Mouse (Mus musculus) midbrain, embryonic 16.5 days (tissue): ENCODE measurements around the gene Dip2b. TPM values are rescaled to one million over a fixed set of nuclear protein-coding genes. Genes with fewer than 3 reads are reported as not detected.

Experiments used
- ATAC-seq: fragments of 200-750 bp; cut with Nextera tagmentation; 2 replicates; pipeline ENCODE4 v1.8.0; 2017; ENCODE audit warnings: moderate TSS enrichment
- H3K27ac ChIP-seq: fragments of 300-500 bp; sonication (generic); 2 replicates; pipeline ENCODE4 v1.5.1; 2014; ENCODE audit warnings: mild to moderate bottlenecking, low read length, mixed read lengths
- H3K27me3 ChIP-seq: fragments of 300-500 bp; sonication (generic); 2 replicates; pipeline ENCODE4 v1.6.1; 2014; ENCODE audit warnings: low read depth, low read length, mixed read lengths; ENCODE audit not compliant: control insufficient read depth, insufficient read depth
- H3K36me3 ChIP-seq: fragments of 300-500 bp; sonication (generic); 2 replicates; pipeline ENCODE4 v1.6.1; 2014; ENCODE audit warnings: mild to moderate bottlenecking, low read length, moderate library complexity, mixed read lengths; ENCODE audit not compliant: control insufficient read depth, insufficient read depth
- H3K4me1 ChIP-seq: fragments of 300-500 bp; sonication (generic); 2 replicates; pipeline ENCODE4 v1.6.1; 2014; ENCODE audit warnings: mild to moderate bottlenecking, low read length, mixed read lengths; ENCODE audit not compliant: control insufficient read depth, insufficient read depth
- H3K4me2 ChIP-seq: fragments of 300-500 bp; sonication (generic); 2 replicates; pipeline ENCODE4 v1.6.1; 2014; ENCODE audit warnings: mild to moderate bottlenecking, low read length, mixed read lengths
- H3K4me3 ChIP-seq: fragments of 300-500 bp; sonication (generic); 2 replicates; pipeline ENCODE4 v1.5.1; 2014; ENCODE audit warnings: low read depth, mild to moderate bottlenecking, low read length, moderate library complexity, mixed read lengths
- H3K9ac ChIP-seq: fragments of 300-500 bp; sonication (generic); 2 replicates; pipeline ENCODE4 v1.6.1; 2014; ENCODE audit warnings: low read depth, low read length, mixed read lengths
- H3K9me3 ChIP-seq: fragments of 300-500 bp; sonication (generic); replicated peaks from 2 replicates; pipeline ENCODE4 v1.6.1; 2014; ENCODE audit warnings: mild to moderate bottlenecking, low read length, mixed read lengths; ENCODE audit not compliant: control insufficient read depth, poor library complexity, severe bottlenecking
- WGBS: fragments of 180-500 bp; shearing (Covaris S2); extraction: QIAGEN DNeasy Blood & Tissue Kit; methylation state at CpG from one replicate; pipeline ENCODE4 v1.1.7; 2014; 5-methylcytosine and 5-hydroxymethylcytosine counted together
- polyA plus RNA-seq: library from polyadenylated mRNA; unstranded; fragments of >200 nt; fragmentation: Nextera tagmentation; extraction: Ambion mirVana; gene quantifications from 2 replicates; pipeline ENCODE4 v1.2.1, GENCODE M21; 2015

The Dip2b gene
- polyA plus RNA-seq, 1 experiment from 2014 or later: 16.5 TPM

DNA sequence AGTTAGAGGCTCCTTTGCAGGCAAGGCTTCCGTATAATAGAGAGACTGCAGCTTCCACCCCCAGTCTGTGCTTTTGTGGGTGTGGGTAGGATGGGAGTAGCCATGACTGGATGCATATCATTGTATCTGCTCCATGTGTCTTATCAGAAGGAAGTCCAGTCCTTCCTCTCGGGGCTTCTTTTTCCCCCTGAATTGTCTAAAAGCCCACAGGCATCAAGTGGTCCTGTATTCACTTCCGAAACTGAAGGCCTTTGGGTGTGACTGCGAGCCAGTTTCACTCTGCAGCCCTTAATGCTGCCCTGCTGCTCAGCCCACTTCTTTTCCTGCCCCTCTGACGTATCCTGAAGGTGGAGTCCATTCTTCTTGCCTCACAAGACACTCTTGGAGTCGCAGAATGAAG, 86.8 kb downstream of the Dip2b start:
- 85% methylated on average over 6 of the region's 6 CpGs for WGBS
- no peak for ATAC-seq
- Histone ChIP-seq H3K9me3 (no peaks in the 10 kb centered on the region), H3K9ac (no peak overlapping the region), H3K36me3 (no peaks in the 10 kb centered on the region), H3K4me2 (no peak overlapping the region), H3K4me3 (no peak overlapping the region), H3K27me3 (no peaks in the 10 kb centered on the region), H3K4me1 (peaks cover 10% of the 10 kb centered on the region), H3K27ac (no peak overlapping the region)

DNA sequence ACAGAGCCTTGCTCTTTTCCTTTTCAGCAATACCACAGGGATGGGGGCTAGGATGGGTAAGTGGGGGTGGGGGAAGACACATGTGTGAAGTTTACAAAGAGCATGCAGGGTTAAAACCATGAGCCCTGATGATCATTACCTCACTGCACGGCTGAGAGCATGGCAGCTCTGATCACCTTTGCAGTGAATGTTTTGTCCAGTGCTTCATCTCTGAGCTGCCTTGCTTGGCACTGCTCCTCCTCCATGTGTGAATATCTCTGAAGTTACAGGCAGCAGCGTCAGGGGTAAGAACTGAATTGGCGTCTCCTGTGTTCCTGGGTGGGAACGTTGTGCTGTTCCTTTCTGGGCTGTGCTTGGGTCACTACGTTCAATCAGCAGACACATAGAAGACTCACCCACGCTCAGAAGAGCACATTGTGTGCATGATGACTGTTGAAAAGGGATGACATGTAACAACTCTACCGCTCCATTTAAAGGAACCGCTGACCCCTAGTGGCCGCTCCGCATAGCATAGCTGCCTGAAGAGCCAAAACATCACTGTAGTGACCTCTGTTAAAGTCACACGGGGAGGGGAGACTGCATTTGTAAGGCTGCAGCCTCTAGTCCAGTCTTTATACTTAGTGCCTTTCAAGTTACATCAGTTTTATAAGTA, 88.1 kb downstream of the Dip2b start:
- Histone ChIP-seq H3K27ac (peak overlapping the region; percentile 40; the same call in 1 of the 2 replicates), H3K4me3 (no peak overlapping the region), H3K9ac (no peak overlapping the region), H3K9me3 (no peaks in the 10 kb centered on the region), H3K4me2 (peak overlapping the region; percentile 28), H3K4me1 (peaks cover 10% of the 10 kb centered on the region), H3K27me3 (no peaks in the 10 kb centered on the region), H3K36me3 (no peaks in the 10 kb centered on the region)
- WGBS: 8% methylated on average over 11 of the region's 11 CpGs
- ATAC-seq: peak; percentile 81

DNA sequence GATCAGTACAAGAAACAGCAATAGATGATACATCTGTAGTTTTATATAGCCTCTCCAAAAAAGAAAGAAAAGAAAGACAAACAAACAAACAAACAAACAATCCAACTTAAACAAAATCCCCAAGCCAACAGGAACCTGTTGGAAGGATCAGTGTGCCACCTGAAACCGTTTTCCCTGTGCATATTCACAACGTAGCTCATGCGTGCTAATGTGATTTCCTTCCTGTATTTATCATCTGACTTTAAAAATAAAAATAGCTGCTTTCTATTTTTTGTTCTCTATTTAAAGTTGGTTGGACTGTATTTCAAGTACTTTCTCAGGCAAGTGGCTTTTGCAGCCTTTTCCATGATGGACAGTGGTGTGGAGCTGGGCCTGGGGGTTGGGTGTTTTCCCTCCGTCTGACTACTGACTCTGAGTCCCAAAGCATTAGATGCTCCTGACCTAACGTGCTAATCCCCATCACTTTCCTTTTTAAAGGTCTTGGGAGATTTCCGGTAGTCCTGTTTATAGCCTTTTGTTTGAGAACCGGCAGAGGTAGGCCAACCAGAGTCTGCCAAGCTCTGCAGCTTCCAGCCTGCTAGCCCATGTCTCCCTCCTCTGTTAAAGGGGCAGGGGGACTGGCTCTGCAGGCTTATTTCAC, 90.8 kb downstream of the Dip2b start:
- Histone ChIP-seq H3K27ac (no peak overlapping the region), H3K9ac (no peak overlapping the region), H3K4me3 (no peak overlapping the region), H3K27me3 (no peaks in the 10 kb centered on the region), H3K36me3 (no peaks in the 10 kb centered on the region), H3K4me2 (no peak overlapping the region), H3K4me1 (peaks cover 12% of the 10 kb centered on the region), H3K9me3 (no peaks in the 10 kb centered on the region)
- no peak for ATAC-seq
- 49% methylated on average over 7 of the region's 7 CpGs for WGBS

DNA sequence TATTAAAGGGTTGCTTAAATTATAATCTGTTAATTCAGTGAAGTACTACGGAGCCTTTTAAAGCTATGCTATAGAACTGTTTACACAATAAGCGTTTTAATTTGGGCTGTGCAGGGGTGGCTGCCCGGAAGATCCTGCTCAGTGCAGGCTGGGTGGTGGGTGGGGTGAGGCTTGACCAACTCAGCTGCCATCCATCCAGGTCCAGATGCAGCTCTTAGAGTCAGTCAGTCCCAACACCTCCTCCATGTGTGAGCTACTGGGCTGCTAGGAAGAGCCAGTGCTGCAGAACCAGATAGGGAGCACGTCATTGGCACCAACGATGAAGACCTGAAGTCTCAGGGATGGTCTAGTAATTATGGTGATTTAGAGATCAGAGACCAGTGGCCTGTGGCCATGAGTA, 101.2 kb downstream of the Dip2b start:
- H3K4me3 ChIP-seq: no peak overlapping the region
- H3K9me3 ChIP-seq: no peaks in the 10 kb centered on the region
- 93% methylated on average over 5 of the region's 5 CpGs for WGBS
- no peaks in the 10 kb centered on the region for H3K4me1 ChIP-seq
- H3K27ac ChIP-seq: no peak overlapping the region
- ATAC-seq: no peak
- H3K36me3 ChIP-seq: peaks cover 2% of the 10 kb centered on the region; the same call in 1 of the 2 replicates
- H3K27me3 ChIP-seq: no peaks in the 10 kb centered on the region
- H3K4me2 ChIP-seq: no peak overlapping the region
- no peak overlapping the region for H3K9ac ChIP-seq

DNA sequence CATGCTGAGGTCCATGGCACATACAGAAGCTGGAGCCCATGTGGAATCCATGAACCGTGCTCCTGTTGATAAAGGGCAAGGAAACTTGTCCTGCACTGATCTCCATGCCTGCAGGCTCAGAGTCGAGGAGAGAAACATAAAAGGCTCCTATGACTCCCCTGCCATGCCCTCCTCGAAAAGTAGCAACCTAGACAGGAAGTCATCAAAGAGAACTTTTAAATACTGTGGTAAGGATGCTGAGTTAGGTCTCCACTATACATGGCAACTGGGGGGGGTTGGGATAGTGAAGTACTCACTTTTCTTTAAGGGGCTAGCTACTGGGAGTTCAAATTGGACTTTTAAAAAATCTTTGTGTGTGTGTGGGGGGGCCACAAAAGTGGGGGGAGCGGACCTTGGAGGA, 102.0 kb downstream of the Dip2b start:
- ATAC-seq: no peak
- Histone ChIP-seq H3K4me2 (no peak overlapping the region), H3K4me3 (no peak overlapping the region), H3K4me1 (no peaks in the 10 kb centered on the region), H3K9ac (no peak overlapping the region), H3K36me3 (peaks cover 2% of the 10 kb centered on the region; the same call in 1 of the 2 replicates), H3K27me3 (no peaks in the 10 kb centered on the region), H3K9me3 (no peaks in the 10 kb centered on the region), H3K27ac (no peak overlapping the region)
- 81% methylated on average over 4 of the region's 4 CpGs for WGBS

DNA sequence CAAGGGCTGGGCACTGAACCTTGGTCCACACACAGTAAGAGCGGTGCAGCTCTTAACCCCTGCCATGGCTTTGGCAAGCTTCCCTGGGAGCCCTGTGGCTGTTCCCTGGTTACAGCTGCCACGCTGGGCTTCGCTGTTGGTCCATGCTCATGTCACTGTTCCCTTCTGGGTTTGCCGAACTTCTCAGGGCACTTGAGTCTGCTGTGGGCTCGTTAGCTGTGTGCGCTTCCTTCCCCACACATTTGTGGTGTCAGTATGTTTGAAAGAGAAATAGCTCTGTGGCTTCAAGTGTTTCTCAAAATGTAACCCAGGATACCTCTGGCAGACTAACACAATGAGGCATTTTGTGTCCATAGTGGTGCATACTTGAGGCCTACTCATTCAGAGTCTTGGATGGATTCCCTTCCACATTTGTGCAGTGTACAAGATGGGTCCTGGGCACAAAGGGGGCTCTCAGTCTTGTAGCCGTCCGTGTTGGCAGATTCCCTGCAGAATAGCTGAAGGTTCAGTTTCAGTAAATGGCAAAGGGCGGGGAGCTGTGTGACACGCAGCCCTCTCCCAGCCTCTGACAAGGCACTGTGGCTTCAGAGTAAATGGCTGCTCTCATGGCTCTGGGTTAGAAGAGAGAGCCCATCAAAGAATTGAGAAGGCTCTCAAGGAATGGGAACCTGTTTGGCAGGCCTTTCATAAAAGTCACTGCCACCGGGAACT, 104.8 kb downstream of the Dip2b start:
- Histone ChIP-seq H3K27ac (peak overlapping the region; percentile 40), H3K9ac (no peak overlapping the region), H3K4me1 (no peaks in the 10 kb centered on the region), H3K4me3 (no peak overlapping the region), H3K27me3 (no peaks in the 10 kb centered on the region), H3K9me3 (no peaks in the 10 kb centered on the region), H3K4me2 (no peak overlapping the region), H3K36me3 (no peaks in the 10 kb centered on the region)
- ATAC-seq: peak; percentile 90
- WGBS: 74% methylated on average over 11 of the region's 11 CpGs

DNA sequence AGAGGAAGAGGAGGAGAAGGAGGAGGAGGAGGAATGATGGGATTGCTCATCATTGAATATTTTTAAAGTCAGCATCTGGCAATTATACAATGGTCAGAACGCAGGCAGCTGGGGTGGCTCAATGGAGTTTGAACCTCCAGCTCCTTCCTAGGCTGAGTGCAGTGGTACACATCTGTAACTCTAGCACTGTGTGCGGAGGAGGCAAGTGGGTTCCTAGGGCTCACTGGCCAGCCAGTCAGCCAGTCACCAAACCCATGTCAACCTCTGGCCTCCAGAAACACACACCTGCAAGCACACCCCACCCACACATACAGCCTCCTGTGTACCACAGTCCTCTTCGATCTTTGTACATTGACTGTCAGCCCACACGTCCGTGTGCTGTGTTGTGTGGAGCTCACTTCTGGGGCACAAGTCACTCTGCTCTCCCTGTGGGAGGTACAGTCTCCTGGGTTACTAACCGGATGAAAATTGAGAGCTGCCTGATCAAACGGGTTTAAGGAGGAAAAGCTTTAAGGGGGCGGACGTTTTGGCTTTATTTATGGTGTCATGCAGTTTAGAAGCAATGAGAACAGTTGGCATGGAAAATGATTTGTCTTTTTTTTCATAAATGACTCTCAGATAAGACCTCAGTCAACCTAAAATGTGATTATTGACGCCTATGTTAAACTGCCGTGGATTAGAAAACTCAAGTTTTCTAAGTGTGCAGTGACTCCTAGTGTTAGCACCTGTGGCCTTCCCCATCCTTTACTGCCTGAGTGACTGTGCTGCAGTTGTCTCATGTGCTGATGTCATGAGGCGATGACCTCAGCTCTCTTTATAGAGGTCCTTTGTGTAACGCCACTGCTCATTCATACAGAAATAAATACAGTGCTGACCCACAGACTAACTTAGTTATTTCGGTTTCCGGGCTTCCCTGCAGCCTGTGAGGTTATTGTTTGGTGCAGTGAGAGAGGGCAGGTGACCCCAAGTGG, 106.7 kb downstream of the Dip2b start:
- WGBS: 57% methylated on average over 15 of the region's 15 CpGs
- Histone ChIP-seq H3K4me1 (peaks cover 6% of the 10 kb centered on the region; the same call in 1 of the 2 replicates), H3K4me3 (no peak overlapping the region), H3K27ac (no peak overlapping the region), H3K9ac (no peak overlapping the region), H3K9me3 (no peaks in the 10 kb centered on the region), H3K27me3 (no peaks in the 10 kb centered on the region), H3K36me3 (no peaks in the 10 kb centered on the region), H3K4me2 (no peak overlapping the region)
- no peak for ATAC-seq

DNA sequence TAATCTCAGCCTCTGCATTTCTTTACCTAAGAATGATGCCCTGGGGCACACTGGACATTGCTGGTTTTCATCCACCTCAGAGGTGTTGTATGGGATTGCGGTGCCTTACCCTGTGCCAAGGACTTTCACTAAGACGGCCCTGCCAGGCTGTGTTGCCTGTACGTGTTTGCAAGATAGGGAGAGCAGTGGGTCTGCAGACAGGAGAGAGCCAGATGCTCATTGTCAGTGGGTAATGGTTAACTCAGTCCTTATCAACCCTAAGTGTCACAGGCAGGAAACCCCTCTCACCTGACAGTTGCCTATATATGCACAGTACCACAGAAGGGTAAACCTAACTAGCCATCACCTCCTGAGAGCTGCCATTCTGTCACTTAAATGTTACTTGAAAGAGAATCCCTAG, 107.5 kb downstream of the Dip2b start:
- 88% methylated on average over 3 of the region's 3 CpGs for WGBS
- Histone ChIP-seq H3K4me1 (peaks cover 10% of the 10 kb centered on the region), H3K4me2 (no peak overlapping the region), H3K4me3 (no peak overlapping the region), H3K27me3 (no peaks in the 10 kb centered on the region), H3K36me3 (no peaks in the 10 kb centered on the region), H3K9ac (no peak overlapping the region), H3K9me3 (no peaks in the 10 kb centered on the region), H3K27ac (no peak overlapping the region)
- ATAC-seq: no peak
